25 mouse cellular contexts compared by ENCODE assay signal in the genomic region with DNA sequence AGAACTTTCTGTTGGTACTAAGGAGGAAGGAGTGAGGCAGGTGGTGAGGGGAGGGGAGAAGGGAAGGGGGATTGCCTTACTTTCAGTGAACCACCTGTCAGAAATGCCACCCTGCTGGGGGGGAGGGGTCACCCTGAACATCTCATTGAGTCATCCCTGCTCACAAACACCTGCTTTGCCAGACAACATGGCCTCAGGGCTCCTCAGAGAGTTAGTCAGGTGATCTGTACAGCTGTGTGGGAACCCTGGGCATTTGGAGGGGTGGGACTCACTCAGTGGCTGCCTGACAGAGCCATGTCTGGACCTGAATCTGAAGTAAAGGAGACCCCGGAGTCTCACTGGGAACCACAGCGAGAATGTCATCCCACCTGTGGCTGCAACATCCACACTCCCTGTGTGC.
"Had no signal": no experiment of that assay in that cellular context is flagged by ENCODE, and none has a peak within 500 bp of the region (broad histone marks: within the 10 kb centered on the region; RNA-seq: fewer than 3 reads in every experiment).

No protein-coding gene starts in this region.

- H3K27ac ChIP-seq: heart, embryonic 10.5 days; hindbrain, embryonic 14.5 days; intestine, embryonic 15.5 days; layer of hippocampus, adult 2 months; left cerebral cortex, adult 2 months; limb, embryonic 10.5 days; limb, embryonic 12.5 days; liver, embryonic 13.5 days; liver, embryonic 15.5 days had no signal

- H3K9me3 ChIP-seq: heart, embryonic 10.5 days; heart, embryonic 12.5 days; intestine, embryonic 15.5 days; limb, embryonic 10.5 days; limb, embryonic 12.5 days; liver, embryonic 13.5 days; liver, embryonic 15.5 days had no signal

- H3K36me3 ChIP-seq: heart, embryonic 10.5 days; heart, embryonic 12.5 days; intestine, embryonic 15.5 days; limb, embryonic 12.5 days; liver, embryonic 13.5 days; liver, embryonic 15.5 days had no signal

- DNase-seq: gastrocnemius, postnatal 14 days; gastrocnemius, postnatal 36 days; heart, adult 18-20 months; heart, postnatal 10 days; heart, postnatal 4 days; kidney, adult 18-20 months; kidney, adult 8-10 months; kidney, postnatal 10 days; kidney, postnatal 25 days; kidney, postnatal 4 days; liver; liver, embryonic 13.5 days had no signal

- H3K9ac ChIP-seq: heart, embryonic 12.5 days; hindbrain, embryonic 14.5 days; intestine, embryonic 15.5 days; limb, embryonic 12.5 days; liver, embryonic 13.5 days; liver, embryonic 15.5 days had no signal

- H3K4me3 ChIP-seq: heart, embryonic 10.5 days; heart, embryonic 12.5 days; intestine, embryonic 15.5 days; layer of hippocampus, adult 2 months; left cerebral cortex, adult 2 months; limb, embryonic 10.5 days; limb, embryonic 12.5 days; liver, embryonic 13.5 days; liver, embryonic 15.5 days had no signal

- H3K4me1 ChIP-seq: intestine, embryonic 15.5 days; limb, embryonic 10.5 days; liver, embryonic 13.5 days; liver, embryonic 15.5 days had no signal

- ATAC-seq: hindbrain, embryonic 16.5 days; inflammation-experienced regulatory T-cells, adult 6 months; intestine, embryonic 15.5 days; intestine, postnatal 0 days had no signal

- H3K4me2 ChIP-seq: hindbrain, embryonic 14.5 days; intestine, embryonic 15.5 days; limb, embryonic 12.5 days; liver, embryonic 11.5 days; liver, embryonic 13.5 days; liver, embryonic 15.5 days had no signal

- H3K27me3 ChIP-seq: heart, embryonic 12.5 days; intestine, embryonic 15.5 days; limb, embryonic 12.5 days; liver, embryonic 13.5 days; liver, embryonic 15.5 days had no signal
